ENCODE assay signal across 13 mouse cellular contexts in genomic region chr10:59778137-59778710, GRCm38 (mm10).
DNase-seq lines count a peak whose midpoint lies in the region; ATAC-seq and TF ChIP-seq lines count a peak whose summit lies in the region.
"Had no signal": no experiment of that assay in that cellular context is flagged by ENCODE, and none has a peak within 500 bp of the region (broad histone marks: within the 10 kb centered on the region; RNA-seq: fewer than 3 reads in every experiment).

No protein-coding gene starts in this region.

- no peaks in the 10 kb centered on the region for H3K9me3 ChIP-seq in hindbrain, embryonic 15.5 days
- H3K9me3 ChIP-seq in hindbrain, embryonic 14.5 days (ENCODE audit: control insufficient read depth, low read length), result no peaks in the 10 kb centered on the region
- H3K9me3 ChIP-seq in midbrain, postnatal 0 days (ENCODE audit: low read length), result no peaks in the 10 kb centered on the region
- H3K9me3 ChIP-seq in midbrain, embryonic 11.5 days (ENCODE audit: control insufficient read depth, low read length), result no peaks in the 10 kb centered on the region
- H3K9me3 ChIP-seq: heart, embryonic 10.5 days; limb, embryonic 10.5 days had no signal

- H3K27ac ChIP-seq in hindbrain, embryonic 15.5 days (replicated peaks), result 0 out of 2 replicates have a peak overlapping the region, but pooled peaks have one; percentile 34
- no peak overlapping the region for H3K27ac ChIP-seq in hindbrain, embryonic 14.5 days
- no peak overlapping the region for H3K27ac ChIP-seq in midbrain, postnatal 0 days (ENCODE audit: low read depth, low read length)
- no peak overlapping the region for H3K27ac ChIP-seq in midbrain, embryonic 11.5 days (ENCODE audit: low read depth, low read length)
- H3K27ac ChIP-seq: limb, embryonic 10.5 days had no signal

- H3K36me3 ChIP-seq in hindbrain, embryonic 15.5 days, result 0 out of 2 replicates have a peak, but pooled peaks cover 3% of the 10 kb centered on the region
- H3K36me3 ChIP-seq in hindbrain, embryonic 14.5 days (replicated peaks; ENCODE audit: control insufficient read depth, insufficient read depth), result no peaks in the 10 kb centered on the region
- H3K36me3 ChIP-seq in midbrain, postnatal 0 days (ENCODE audit: insufficient read depth, low read length), result no peaks in the 10 kb centered on the region
- no peaks in the 10 kb centered on the region for H3K36me3 ChIP-seq in midbrain, embryonic 11.5 days (ENCODE audit: control insufficient read depth, insufficient read depth, low read length)
- H3K36me3 ChIP-seq: heart, embryonic 10.5 days had no signal

- no peaks in the 10 kb centered on the region for H3K27me3 ChIP-seq in hindbrain, embryonic 15.5 days
- no peaks in the 10 kb centered on the region for H3K27me3 ChIP-seq in hindbrain, embryonic 14.5 days (ENCODE audit: control insufficient read depth, insufficient read depth, low read length)
- H3K27me3 ChIP-seq in midbrain, postnatal 0 days (ENCODE audit: insufficient read depth, low read length), result no peaks in the 10 kb centered on the region
- no peaks in the 10 kb centered on the region for H3K27me3 ChIP-seq in midbrain, embryonic 11.5 days (ENCODE audit: control insufficient read depth, insufficient read depth, low read length)

- 55% methylated on average over 4 of the region's 4 CpGs for WGBS in hindbrain, embryonic 15.5 days
- 66% methylated on average over 4 of the region's 4 CpGs for WGBS in hindbrain, embryonic 14.5 days
- WGBS in midbrain, postnatal 0 days, result 69% methylated on average over 4 of the region's 4 CpGs
- 80% methylated on average over 4 of the region's 4 CpGs for WGBS in midbrain, embryonic 11.5 days

- no peak overlapping the region for H3K4me2 ChIP-seq in hindbrain, embryonic 15.5 days
- H3K4me2 ChIP-seq in hindbrain, embryonic 14.5 days (replicated peaks), result no peak overlapping the region
- H3K4me2 ChIP-seq in midbrain, postnatal 0 days (ENCODE audit: low read depth, low read length, poor library complexity, severe bottlenecking), result no peak overlapping the region
- no peak overlapping the region for H3K4me2 ChIP-seq in midbrain, embryonic 11.5 days

- H3K4me3 ChIP-seq in hindbrain, embryonic 15.5 days, result no peak overlapping the region
- H3K4me3 ChIP-seq in hindbrain, embryonic 14.5 days (replicated peaks; ENCODE audit: low read length), result no peak overlapping the region
- H3K4me3 ChIP-seq in midbrain, postnatal 0 days (ENCODE audit: low read depth, low read length), result no peak overlapping the region
- H3K4me3 ChIP-seq in midbrain, embryonic 11.5 days (ENCODE audit: low read depth, low read length), result no peak overlapping the region
- H3K4me3 ChIP-seq: heart, embryonic 10.5 days; limb, embryonic 10.5 days had no signal

- no peak for TF ChIP-seq CTCF in midbrain, postnatal 0 days (IDR thresholded peaks at IDR 0.05)

- no peak overlapping the region for H3K9ac ChIP-seq in hindbrain, embryonic 15.5 days
- H3K9ac ChIP-seq in hindbrain, embryonic 14.5 days, result no peak overlapping the region
- no peak overlapping the region for H3K9ac ChIP-seq in midbrain, postnatal 0 days (replicated peaks; ENCODE audit: low read length, poor library complexity, severe bottlenecking)
- H3K9ac ChIP-seq in midbrain, embryonic 11.5 days (ENCODE audit: low read length), result no peak overlapping the region

- no peak for DNase-seq in hindbrain, embryonic 14.5 days (ENCODE audit: low spot score)
- peak; percentile 10 for DNase-seq in midbrain, postnatal 0 days (ENCODE audit: low spot score)
- DNase-seq in midbrain, embryonic 11.5 days (ENCODE audit: low spot score, missing footprints), result no peak
- peak; percentile 60 for DNase-seq in brain, adult 2 months (ENCODE audit: low read depth, low spot score)
- peak; percentile 27 for DNase-seq in telencephalon, adult 2 months (ENCODE audit: low read depth, low spot score)
- DNase-seq: cerebellum, adult 9-11 months; gastrocnemius, postnatal 14 days; kidney, postnatal 14 days; thymus, adult 18-20 months had no signal

- no peak for ATAC-seq in hindbrain, embryonic 15.5 days (ENCODE audit: low FRiP score, low read depth)
- no peak for ATAC-seq in hindbrain, embryonic 14.5 days (ENCODE audit: low FRiP score)
- no peak for ATAC-seq in midbrain, postnatal 0 days (ENCODE audit: low FRiP score)
- ATAC-seq in midbrain, embryonic 11.5 days (ENCODE audit: low FRiP score), result no peak
- ATAC-seq in erythroblast, adult 5-6 weeks (replicated peaks; ENCODE audit: low FRiP score, poor library complexity, severe bottlenecking), result no peak

- H3K4me1 ChIP-seq in hindbrain, embryonic 15.5 days (replicated peaks), result peaks cover 26% of the 10 kb centered on the region
- peaks cover 20% of the 10 kb centered on the region for H3K4me1 ChIP-seq in hindbrain, embryonic 14.5 days (replicated peaks; ENCODE audit: control insufficient read depth, insufficient read depth, low read length)
- H3K4me1 ChIP-seq in midbrain, postnatal 0 days (ENCODE audit: insufficient read depth, low read length), result no peaks in the 10 kb centered on the region; the same call in 1 of the 2 replicates
- H3K4me1 ChIP-seq in midbrain, embryonic 11.5 days (ENCODE audit: control insufficient read depth, insufficient read depth, low read length), result peaks cover 21% of the 10 kb centered on the region

Comparison
In these comparisons a context has a peak if more than half of its experiments do, and no peak if none do; other contexts are left out.
1. DNase-seq: peak in midbrain, postnatal 0 days (single experiment), brain, adult 2 months (single experiment) and telencephalon, adult 2 months (single experiment); none in hindbrain, embryonic 14.5 days (single experiment) and midbrain, embryonic 11.5 days (single experiment).